Mouse (Mus musculus): ENCODE results near the gene Aip. TPM values are rescaled to one million over a fixed set of nuclear protein-coding genes. Genes with fewer than 3 reads are reported as not detected.

Aip gene
- total RNA-seq, 1 experiment = 26.9 TPM

- no peak overlapping the region for H3K9ac ChIP-seq (ENCODE audit: insufficient read depth, low read depth, low read length, poor library complexity, severe bottlenecking)
- DNase-seq (ENCODE audit: low read depth, low spot score) = no peak
- TF ChIP-seq HCFC1 (IDR thresholded peaks at IDR 0.05; ENCODE audit: borderline replicate concordance, insufficient read depth, low read length) = no peak
- TF ChIP-seq ZC3H11A (IDR thresholded peaks at IDR 0.05; ENCODE audit: borderline replicate concordance, low read depth, low read length) = no peak
- no peak for TF ChIP-seq CHD2 (IDR thresholded peaks at IDR 0.05; ENCODE audit: low read depth, low read length)
- no peak for TF ChIP-seq ZNF384 (IDR thresholded peaks at IDR 0.05; ENCODE audit: low read depth, low read length)
- no peak for TF ChIP-seq MAFK (IDR thresholded peaks at IDR 0.05; ENCODE audit: insufficient read depth, low read depth, low read length)
- no peaks in the 10 kb centered on the region for H3K9me3 ChIP-seq (ENCODE audit: control insufficient read depth, insufficient read depth, low read depth, low read length)
- H3K4me3 ChIP-seq (ENCODE audit: insufficient read depth in 1 of 2, low read depth in 1 of 2, low read length in 2 of 2, poor library complexity in 1 of 2, severe bottlenecking in 1 of 2) = no peak overlapping the region
- H3K36me3 ChIP-seq (ENCODE audit: control insufficient read depth, insufficient read depth, low read length, poor library complexity, severe bottlenecking) = peaks cover 25% of the 10 kb centered on the region
- H3K27ac ChIP-seq (ENCODE audit: insufficient read depth, low read depth, low read length, poor library complexity, severe bottlenecking) = no peak overlapping the region
- H3K4me1 ChIP-seq (ENCODE audit: control insufficient read depth in 2 of 2, insufficient read depth in 2 of 2, low read length in 2 of 2, poor library complexity in 1 of 2) = peaks cover 3 to 57% of the 10 kb centered on the region in 2 experiments
- in situ Hi-C loops (cut with MboI; ENCODE audit: low sequenced_read_pairs in 2 of 2, unreplicated experiment in 2 of 2) = no loop called here
These were observed 25.2 kb upstream of the Aip start for GRCm38 (mm10) chr19:4150567-4151487.

- in situ Hi-C loops (cut with MboI; ENCODE audit: low sequenced_read_pairs in 2 of 2, unreplicated experiment in 2 of 2) = no loop called here
- Histone ChIP-seq H3K4me3 (ENCODE audit: insufficient read depth in 1 of 2, low read depth in 1 of 2, low read length in 2 of 2, poor library complexity in 1 of 2, severe bottlenecking in 1 of 2) (0 out of 4 replicates have a peak overlapping the region, but pooled peaks of 1 of the 2 experiments have one; percentile 2), H3K9ac (ENCODE audit: insufficient read depth, low read depth, low read length, poor library complexity, severe bottlenecking) (peak overlapping the region; percentile 15; the same call in 1 of the 2 replicates), H3K4me1 (ENCODE audit: control insufficient read depth in 2 of 2, insufficient read depth in 2 of 2, low read length in 2 of 2, poor library complexity in 1 of 2) (peaks cover 3 to 54% of the 10 kb centered on the region in 2 experiments), H3K36me3 (ENCODE audit: control insufficient read depth, insufficient read depth, low read length, poor library complexity, severe bottlenecking) (peaks cover 25% of the 10 kb centered on the region), H3K9me3 (ENCODE audit: control insufficient read depth, insufficient read depth, low read depth, low read length) (no peaks in the 10 kb centered on the region), H3K27ac (ENCODE audit: insufficient read depth, low read depth, low read length, poor library complexity, severe bottlenecking) (no peak overlapping the region)
- TF ChIP-seq ZNF384 (IDR thresholded peaks at IDR 0.05; ENCODE audit: low read depth, low read length) (no peak), ZC3H11A (IDR thresholded peaks at IDR 0.05; ENCODE audit: borderline replicate concordance, low read depth, low read length) (no peak), CHD2 (IDR thresholded peaks at IDR 0.05; ENCODE audit: low read depth, low read length) (no peak), MAFK (IDR thresholded peaks at IDR 0.05; ENCODE audit: insufficient read depth, low read depth, low read length) (no peak)
- DNase-seq (ENCODE audit: low read depth, low spot score) = no peak
These were observed 24.3 kb upstream of the Aip start for GRCm38 (mm10) chr19:4149764-4150461.

GRCm38 (mm10) chr19:4149283-4149682 lies 23.6 kb upstream of the Aip start:
- DNase-seq (ENCODE audit: low read depth, low spot score) = no peak
- in situ Hi-C loops (cut with MboI; ENCODE audit: low sequenced_read_pairs in 2 of 2, unreplicated experiment in 2 of 2) = no loop called here
- no peak overlapping the region for H3K27ac ChIP-seq (ENCODE audit: insufficient read depth, low read depth, low read length, poor library complexity, severe bottlenecking)

GRCm38 (mm10) chr19:4148819-4149218 lies 23.2 kb upstream of the Aip start:
- no peak overlapping the region; the same call in 1 of the 2 replicates for H3K27ac ChIP-seq (ENCODE audit: insufficient read depth, low read depth, low read length, poor library complexity, severe bottlenecking)
- DNase-seq (ENCODE audit: low read depth, low spot score) = no peak
- no peaks in the 10 kb centered on the region for H3K9me3 ChIP-seq (ENCODE audit: control insufficient read depth, insufficient read depth, low read depth, low read length)
- H3K4me1 ChIP-seq (ENCODE audit: control insufficient read depth in 2 of 2, insufficient read depth in 2 of 2, low read length in 2 of 2, poor library complexity in 1 of 2) = peaks cover 3 to 44% of the 10 kb centered on the region in 2 experiments
- no peak for TF ChIP-seq HCFC1 (IDR thresholded peaks at IDR 0.05; ENCODE audit: borderline replicate concordance, insufficient read depth, low read length)
- TF ChIP-seq MAFK (IDR thresholded peaks at IDR 0.05; ENCODE audit: insufficient read depth, low read depth, low read length) = no peak
- TF ChIP-seq CHD2 (IDR thresholded peaks at IDR 0.05; ENCODE audit: low read depth, low read length) = no peak
- TF ChIP-seq ZNF384 (IDR thresholded peaks at IDR 0.05; ENCODE audit: low read depth, low read length) = no peak
- TF ChIP-seq ZC3H11A (IDR thresholded peaks at IDR 0.05; ENCODE audit: borderline replicate concordance, low read depth, low read length) = no peak
- peak overlapping the region; percentile 86 for H3K9ac ChIP-seq (ENCODE audit: insufficient read depth, low read depth, low read length, poor library complexity, severe bottlenecking)
- in situ Hi-C loops (cut with MboI; ENCODE audit: low sequenced_read_pairs in 2 of 2, unreplicated experiment in 2 of 2) = no loop called here
- peak overlapping the region; percentile 85 to 86 for H3K4me3 ChIP-seq (ENCODE audit: insufficient read depth in 1 of 2, low read depth in 1 of 2, low read length in 2 of 2, poor library complexity in 1 of 2, severe bottlenecking in 1 of 2)
- H3K36me3 ChIP-seq (ENCODE audit: control insufficient read depth, insufficient read depth, low read length, poor library complexity, severe bottlenecking) = peaks cover 25% of the 10 kb centered on the region

More at GRCm38 (mm10) chr19:4149283-4149682, 23.6 kb upstream of the Aip start:
- no peak for TF ChIP-seq CHD2 (IDR thresholded peaks at IDR 0.05; ENCODE audit: low read depth, low read length)
- no peak for TF ChIP-seq MAFK (IDR thresholded peaks at IDR 0.05; ENCODE audit: insufficient read depth, low read depth, low read length)
- no peak for TF ChIP-seq ZNF384 (IDR thresholded peaks at IDR 0.05; ENCODE audit: low read depth, low read length)
- no peak for TF ChIP-seq ZC3H11A (IDR thresholded peaks at IDR 0.05; ENCODE audit: borderline replicate concordance, low read depth, low read length)
- TF ChIP-seq HCFC1 (IDR thresholded peaks at IDR 0.05; ENCODE audit: borderline replicate concordance, insufficient read depth, low read length) = no peak
- Histone ChIP-seq H3K9ac (ENCODE audit: insufficient read depth, low read depth, low read length, poor library complexity, severe bottlenecking) (peak overlapping the region; percentile 86; the same call in 1 of the 2 replicates), H3K36me3 (ENCODE audit: control insufficient read depth, insufficient read depth, low read length, poor library complexity, severe bottlenecking) (peaks cover 25% of the 10 kb centered on the region), H3K9me3 (ENCODE audit: control insufficient read depth, insufficient read depth, low read depth, low read length) (no peaks in the 10 kb centered on the region), H3K4me3 (ENCODE audit: insufficient read depth in 1 of 2, low read depth in 1 of 2, low read length in 2 of 2, poor library complexity in 1 of 2, severe bottlenecking in 1 of 2) (peak overlapping the region; percentile 85 to 86), H3K4me1 (ENCODE audit: control insufficient read depth in 2 of 2, insufficient read depth in 2 of 2, low read length in 2 of 2, poor library complexity in 1 of 2) (peaks cover 3 to 48% of the 10 kb centered on the region in 2 experiments)
